Mouse (Mus musculus): ENCODE data around the gene Dclk1. TPM values are rescaled to one million over a fixed set of nuclear protein-coding genes. Genes with fewer than 3 reads are reported as not detected.

The Dclk1 gene
- total and polyA plus RNA-seq, 3 experiments: 0.55 TPM; not detected in 2

DNA sequence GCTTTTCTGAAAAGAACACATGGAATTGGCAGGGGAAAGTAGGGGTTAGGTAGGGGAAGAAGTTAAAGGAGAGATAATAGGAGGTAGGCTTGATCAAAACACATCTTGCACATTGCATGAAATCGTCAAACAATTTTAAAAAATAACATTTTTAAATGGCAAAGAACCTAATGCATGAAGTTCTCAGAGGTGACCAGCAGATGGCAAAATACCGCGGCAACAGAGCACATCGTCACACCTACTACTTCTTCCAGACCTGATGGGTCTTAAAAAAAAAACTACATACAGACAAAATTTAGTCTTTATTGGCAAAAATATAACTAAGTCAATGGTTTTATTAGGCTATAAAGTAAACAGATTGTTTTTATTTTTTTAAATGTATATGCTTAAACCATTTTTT is 252.2 kb downstream of the Dclk1 start:
- H3K4me1 ChIP-seq (ENCODE audit: insufficient read depth, low read depth, low read length): no peaks in the 10 kb centered on the region
- TF ChIP-seq CTCF (IDR thresholded peaks at IDR 0.05; ENCODE audit: low read depth, low read length) (no peak), GATA1 (IDR thresholded peaks at IDR 0.05; ENCODE audit: borderline replicate concordance, low read length) (no peak), TAL1 (conservative IDR thresholded peaks at IDR 0.05; ENCODE audit: low read depth, low read length) (no peak), GATA2 (IDR thresholded peaks at IDR 0.05; ENCODE audit: borderline replicate concordance, low read depth, low read length) (no peak), POLR2AphosphoS5 (IDR thresholded peaks at IDR 0.05; ENCODE audit: insufficient replicate concordance, low read depth, low read length) (no peak)
- ATAC-seq (ENCODE audit: extremely low read depth, insufficient number of reproducible peaks, low FRiP score, poor library complexity, severe bottlenecking) (no peak), DNase-seq (ENCODE audit: low spot score) (no peak)
- H3K9me3 ChIP-seq (replicated peaks): peaks cover 21% of the 10 kb centered on the region
- no peaks in the 10 kb centered on the region for H3K36me3 ChIP-seq (replicated peaks)
- H3K27me3 ChIP-seq (ENCODE audit: insufficient read depth, low read length): no peaks in the 10 kb centered on the region
- no peak overlapping the region for H3K4me3 ChIP-seq (ENCODE audit: low read depth, low read length)

DNA sequence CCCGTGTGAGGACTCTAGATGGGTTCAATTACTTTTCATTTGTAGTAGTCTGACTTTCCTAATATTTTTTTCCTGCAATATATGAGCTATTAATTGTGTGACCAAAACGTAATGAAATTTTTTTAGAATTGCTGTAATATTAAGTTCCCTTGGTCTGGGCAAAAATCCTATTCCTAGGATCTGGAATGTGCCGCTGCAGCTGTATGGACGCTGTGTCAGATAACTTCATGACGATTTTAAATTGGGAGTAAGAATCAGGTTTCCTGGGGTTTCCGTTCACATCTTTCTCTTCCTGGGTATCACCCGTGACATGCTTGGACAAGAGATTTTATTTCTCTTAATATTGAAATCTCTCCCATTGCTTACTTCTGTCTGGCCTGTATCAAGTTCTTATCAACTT is 253.1 kb downstream of the Dclk1 start:
- TF ChIP-seq GATA2 (IDR thresholded peaks at IDR 0.05; ENCODE audit: borderline replicate concordance, low read depth, low read length): no peak
- TF ChIP-seq TAL1 (conservative IDR thresholded peaks at IDR 0.05; ENCODE audit: low read depth, low read length): no peak
- no peak for TF ChIP-seq GATA1 (IDR thresholded peaks at IDR 0.05; ENCODE audit: borderline replicate concordance, low read length)
- no peak for TF ChIP-seq POLR2AphosphoS5 (IDR thresholded peaks at IDR 0.05; ENCODE audit: insufficient replicate concordance, low read depth, low read length)
- TF ChIP-seq CTCF (IDR thresholded peaks at IDR 0.05; ENCODE audit: low read depth, low read length): no peak
- Histone ChIP-seq H3K4me1 (ENCODE audit: insufficient read depth, low read depth, low read length) (no peaks in the 10 kb centered on the region), H3K27me3 (ENCODE audit: insufficient read depth, low read length) (no peaks in the 10 kb centered on the region), H3K36me3 (replicated peaks) (no peaks in the 10 kb centered on the region), H3K4me3 (ENCODE audit: low read depth, low read length) (no peak overlapping the region), H3K9me3 (replicated peaks) (peaks cover 19% of the 10 kb centered on the region)
- DNase-seq (ENCODE audit: low spot score): no peak
- ATAC-seq (ENCODE audit: extremely low read depth, insufficient number of reproducible peaks, low FRiP score, poor library complexity, severe bottlenecking): no peak

DNA sequence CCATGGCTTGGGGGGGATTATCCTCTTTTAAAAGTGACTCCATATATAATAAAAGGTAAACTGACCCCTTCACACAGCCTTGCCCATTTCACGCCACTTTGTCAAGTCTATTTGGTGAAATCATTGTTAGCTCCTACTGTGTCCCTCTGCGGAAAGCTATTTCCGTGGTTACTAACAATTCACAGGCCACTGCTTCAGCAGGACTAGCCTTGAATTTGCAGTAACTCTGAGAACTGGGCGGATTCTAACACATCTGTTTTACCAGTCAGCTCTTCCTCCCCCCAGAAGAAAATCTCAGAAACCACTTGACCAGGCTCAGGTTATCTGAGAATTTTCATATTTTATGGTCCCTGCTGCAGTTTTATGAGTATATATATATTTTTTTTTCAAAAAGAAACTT is 253.7 kb downstream of the Dclk1 start:
- H3K27me3 ChIP-seq (ENCODE audit: insufficient read depth, low read length): no peaks in the 10 kb centered on the region
- ATAC-seq (ENCODE audit: extremely low read depth, insufficient number of reproducible peaks, low FRiP score, poor library complexity, severe bottlenecking): no peak
- TF ChIP-seq GATA1 (IDR thresholded peaks at IDR 0.05; ENCODE audit: borderline replicate concordance, low read length) (no peak), POLR2AphosphoS5 (IDR thresholded peaks at IDR 0.05; ENCODE audit: insufficient replicate concordance, low read depth, low read length) (no peak), TAL1 (conservative IDR thresholded peaks at IDR 0.05; ENCODE audit: low read depth, low read length) (no peak), GATA2 (IDR thresholded peaks at IDR 0.05; ENCODE audit: borderline replicate concordance, low read depth, low read length) (no peak)

DNA sequence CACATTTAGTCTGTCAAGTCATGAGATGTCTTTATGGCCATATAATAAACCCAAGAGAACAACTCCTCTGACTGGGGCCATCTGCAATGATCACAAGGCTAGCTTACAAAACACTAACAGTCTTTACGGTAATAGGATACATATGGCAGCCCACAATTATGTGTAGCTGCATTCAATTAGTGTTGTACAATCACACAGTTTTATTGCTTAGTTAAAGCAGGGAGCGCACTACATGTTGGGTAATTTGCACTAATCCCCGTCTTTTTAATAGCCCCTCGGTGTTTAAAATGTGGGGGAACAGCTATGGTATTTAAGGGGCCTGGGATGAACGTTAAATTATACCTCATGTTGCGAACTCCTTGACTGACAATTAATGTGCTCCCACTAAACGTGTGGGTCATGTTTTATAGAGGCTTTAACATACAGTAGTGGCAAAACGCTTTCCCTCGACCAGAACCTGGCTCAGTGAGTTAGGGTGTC is 254.3 kb downstream of the Dclk1 start:
- ATAC-seq (ENCODE audit: extremely low read depth, insufficient number of reproducible peaks, low FRiP score, poor library complexity, severe bottlenecking) (no peak), DNase-seq (ENCODE audit: low spot score) (no peak)
- Histone ChIP-seq H3K27me3 (ENCODE audit: insufficient read depth, low read length) (no peaks in the 10 kb centered on the region), H3K4me3 (ENCODE audit: low read depth, low read length) (no peak overlapping the region), H3K9me3 (replicated peaks) (peaks cover 19% of the 10 kb centered on the region), H3K36me3 (replicated peaks) (no peaks in the 10 kb centered on the region), H3K4me1 (ENCODE audit: insufficient read depth, low read depth, low read length) (no peaks in the 10 kb centered on the region)
- TF ChIP-seq CTCF (IDR thresholded peaks at IDR 0.05; ENCODE audit: low read depth, low read length) (no peak), TAL1 (conservative IDR thresholded peaks at IDR 0.05; ENCODE audit: low read depth, low read length) (no peak), POLR2AphosphoS5 (IDR thresholded peaks at IDR 0.05; ENCODE audit: insufficient replicate concordance, low read depth, low read length) (no peak), GATA2 (IDR thresholded peaks at IDR 0.05; ENCODE audit: borderline replicate concordance, low read depth, low read length) (no peak)

More for the DNA sequence above, 253.7 kb downstream of the Dclk1 start:
- Histone ChIP-seq H3K4me3 (ENCODE audit: low read depth, low read length) (no peak overlapping the region), H3K36me3 (replicated peaks) (no peaks in the 10 kb centered on the region), H3K9me3 (replicated peaks) (peaks cover 19% of the 10 kb centered on the region), H3K4me1 (ENCODE audit: insufficient read depth, low read depth, low read length) (no peaks in the 10 kb centered on the region)
- DNase-seq (ENCODE audit: low spot score): no peak

DNA sequence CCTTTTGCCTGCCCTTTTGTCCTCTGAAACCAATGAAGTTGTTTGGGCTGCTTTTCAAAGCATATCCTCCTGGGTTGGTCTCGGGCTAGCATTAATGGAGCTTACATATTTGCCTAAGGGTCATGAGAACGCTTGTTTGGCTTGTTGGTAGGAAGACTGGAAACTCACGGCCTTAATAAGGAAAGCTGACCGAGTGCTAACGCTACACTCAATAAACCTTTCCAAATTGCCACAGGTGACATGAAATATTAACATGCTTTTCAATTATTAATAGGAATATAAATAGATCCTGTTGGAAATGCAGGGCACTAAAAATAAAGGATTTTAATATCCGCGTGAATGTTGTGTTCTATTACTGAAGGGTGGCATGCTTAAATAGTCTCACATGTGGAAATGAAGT is 257.1 kb downstream of the Dclk1 start:
- H3K9me3 ChIP-seq (replicated peaks): peaks cover 21% of the 10 kb centered on the region
- DNase-seq (ENCODE audit: low spot score) (no peak), ATAC-seq (ENCODE audit: extremely low read depth, insufficient number of reproducible peaks, low FRiP score, poor library complexity, severe bottlenecking) (no peak)
- no peaks in the 10 kb centered on the region for H3K36me3 ChIP-seq (replicated peaks)
- TF ChIP-seq POLR2AphosphoS5 (IDR thresholded peaks at IDR 0.05; ENCODE audit: insufficient replicate concordance, low read depth, low read length): no peak
- no peak for TF ChIP-seq CTCF (IDR thresholded peaks at IDR 0.05; ENCODE audit: low read depth, low read length)
- TF ChIP-seq GATA1 (IDR thresholded peaks at IDR 0.05; ENCODE audit: borderline replicate concordance, low read length): no peak
- no peak for TF ChIP-seq TAL1 (conservative IDR thresholded peaks at IDR 0.05; ENCODE audit: low read depth, low read length)
- no peak for TF ChIP-seq GATA2 (IDR thresholded peaks at IDR 0.05; ENCODE audit: borderline replicate concordance, low read depth, low read length)
- no peaks in the 10 kb centered on the region for H3K4me1 ChIP-seq (ENCODE audit: insufficient read depth, low read depth, low read length)
- H3K27me3 ChIP-seq (ENCODE audit: insufficient read depth, low read length): no peaks in the 10 kb centered on the region
- no peak overlapping the region for H3K4me3 ChIP-seq (ENCODE audit: low read depth, low read length)

DNA sequence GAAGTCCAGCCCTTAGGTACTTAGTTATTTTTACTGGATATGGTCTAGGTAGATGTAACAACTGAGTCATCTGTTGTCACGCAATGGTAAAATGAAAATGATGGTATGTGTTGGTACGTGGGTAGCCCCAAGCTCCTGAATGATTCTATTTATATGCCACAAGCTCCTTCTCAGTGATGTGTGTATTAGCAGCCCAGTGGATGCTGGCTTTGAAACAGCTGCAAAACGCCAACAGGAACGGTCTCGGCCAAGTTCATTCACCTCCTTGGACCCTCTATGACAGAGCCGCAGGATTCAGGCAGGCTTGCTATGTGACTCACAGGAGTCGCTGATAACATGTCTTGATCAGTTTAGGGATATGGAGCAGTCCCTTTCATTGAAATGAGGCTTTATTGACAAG is 268.0 kb downstream of the Dclk1 start:
- H3K4me3 ChIP-seq (ENCODE audit: low read depth, low read length): no peak overlapping the region
- H3K9me3 ChIP-seq (replicated peaks): peaks cover 38% of the 10 kb centered on the region
- no peak for ATAC-seq (ENCODE audit: extremely low read depth, insufficient number of reproducible peaks, low FRiP score, poor library complexity, severe bottlenecking)
- no peak for DNase-seq (ENCODE audit: low spot score)
- no peaks in the 10 kb centered on the region for H3K27me3 ChIP-seq (ENCODE audit: insufficient read depth, low read length)
- no peaks in the 10 kb centered on the region for H3K4me1 ChIP-seq (ENCODE audit: insufficient read depth, low read depth, low read length)
- no peak for TF ChIP-seq POLR2AphosphoS5 (IDR thresholded peaks at IDR 0.05; ENCODE audit: insufficient replicate concordance, low read depth, low read length)
- TF ChIP-seq CTCF (IDR thresholded peaks at IDR 0.05; ENCODE audit: low read depth, low read length): no peak
- no peak for TF ChIP-seq GATA1 (IDR thresholded peaks at IDR 0.05; ENCODE audit: borderline replicate concordance, low read length)
- H3K36me3 ChIP-seq (replicated peaks): no peaks in the 10 kb centered on the region

DNA sequence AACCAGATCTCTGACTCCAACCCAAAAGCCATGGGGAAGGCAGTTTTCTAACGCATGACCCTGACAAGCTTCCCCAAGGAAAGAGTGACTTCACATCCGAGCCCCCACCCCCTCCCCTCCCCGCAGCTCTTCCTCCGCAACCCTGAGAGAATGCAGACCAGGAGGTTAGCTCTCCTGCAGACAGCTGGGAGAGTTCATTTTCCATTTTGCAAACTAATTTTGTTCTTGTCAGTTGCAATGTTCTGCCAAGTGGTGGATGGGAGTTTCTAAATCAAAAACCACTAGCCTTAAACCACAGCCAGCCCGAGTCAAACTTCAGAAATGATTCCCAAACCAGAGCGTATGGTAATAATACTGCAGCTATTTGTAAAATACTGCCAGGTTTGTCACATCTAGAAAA is 269.5 kb downstream of the Dclk1 start:
- TF ChIP-seq POLR2AphosphoS5 (IDR thresholded peaks at IDR 0.05; ENCODE audit: insufficient replicate concordance, low read depth, low read length) (no peak), TAL1 (conservative IDR thresholded peaks at IDR 0.05; ENCODE audit: low read depth, low read length) (no peak), CTCF (IDR thresholded peaks at IDR 0.05; ENCODE audit: low read depth, low read length) (no peak), GATA1 (IDR thresholded peaks at IDR 0.05; ENCODE audit: borderline replicate concordance, low read length) (no peak), GATA2 (IDR thresholded peaks at IDR 0.05; ENCODE audit: borderline replicate concordance, low read depth, low read length) (no peak)
- H3K4me3 ChIP-seq (ENCODE audit: low read depth, low read length): no peak overlapping the region
- no peak for ATAC-seq (ENCODE audit: extremely low read depth, insufficient number of reproducible peaks, low FRiP score, poor library complexity, severe bottlenecking)
- no peaks in the 10 kb centered on the region for H3K27me3 ChIP-seq (ENCODE audit: insufficient read depth, low read length)
- H3K4me1 ChIP-seq (ENCODE audit: insufficient read depth, low read depth, low read length): no peaks in the 10 kb centered on the region
- peaks cover 37% of the 10 kb centered on the region for H3K9me3 ChIP-seq (replicated peaks)
- no peak for DNase-seq (ENCODE audit: low spot score)
- no peaks in the 10 kb centered on the region for H3K36me3 ChIP-seq (replicated peaks)
